Mouse (Mus musculus): ENCODE measurements around the gene Olfr943. TPM values are rescaled to one million over a fixed set of nuclear protein-coding genes. Genes with fewer than 3 reads are reported as not detected.

Olfr943 gene
- total RNA-seq (2015; ENCODE audit: low replicate concordance) = not detected in 2 replicates
- total RNA-seq (2017; ENCODE audit: low replicate concordance) = not detected in 2 replicates

DNA sequence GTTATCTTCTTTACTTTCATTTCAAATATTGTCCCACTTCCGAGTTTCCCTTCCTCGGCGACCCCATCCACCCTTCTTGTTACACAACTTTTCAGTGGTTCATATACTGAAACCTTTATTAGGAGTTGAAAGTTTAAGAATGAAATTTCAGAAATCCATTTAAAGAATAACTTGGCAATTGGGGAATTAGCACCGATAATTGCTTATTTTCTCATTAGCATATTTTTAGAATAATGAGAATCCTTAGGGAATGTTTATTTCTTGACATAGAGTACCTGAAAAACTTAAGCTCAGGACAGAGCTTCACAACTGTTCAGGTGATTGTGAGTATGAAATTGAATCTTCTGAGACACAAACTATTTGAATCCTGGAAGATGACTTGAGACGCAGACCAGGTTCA lies at the start of gene Olfr943:
TSS of gene Olfr943 (plus strand) at position 301 of the 400 bp plus-strand sequence.
- ATAC-seq (replicated peaks; ENCODE audit: low FRiP score, poor library complexity, severe bottlenecking) = no peak

GRCm38 (mm10) chr9:39127326-39127725 lies 38.8 kb upstream of the Olfr943 start:
- no peak for ATAC-seq (replicated peaks; ENCODE audit: low FRiP score, poor library complexity, severe bottlenecking)

DNA sequence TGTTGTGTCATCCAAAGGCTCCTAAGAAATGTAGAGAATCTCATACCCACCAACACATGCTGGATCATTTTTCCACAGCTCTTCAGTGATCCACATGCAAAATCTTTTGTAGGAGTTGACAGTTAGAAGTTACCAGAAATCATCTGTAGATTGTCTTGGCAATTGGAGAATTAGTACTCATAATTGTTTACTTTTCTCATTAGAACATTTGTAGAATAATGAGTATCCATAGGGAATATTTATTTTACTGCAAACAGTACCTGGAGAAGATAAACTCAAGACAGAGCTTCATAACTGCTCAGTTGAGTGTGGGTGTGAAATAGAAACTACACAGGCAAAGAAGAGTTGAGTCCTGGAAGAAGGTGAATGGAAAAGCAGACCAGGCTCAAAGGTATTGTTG lies 38.3 kb upstream of the Olfr943 start, which contains the start of gene Olfr27:
TSS of gene Olfr27 (plus strand) at position 301 of the 400 bp plus-strand sequence.
- no peak for ATAC-seq (replicated peaks; ENCODE audit: low FRiP score, poor library complexity, severe bottlenecking)

DNA sequence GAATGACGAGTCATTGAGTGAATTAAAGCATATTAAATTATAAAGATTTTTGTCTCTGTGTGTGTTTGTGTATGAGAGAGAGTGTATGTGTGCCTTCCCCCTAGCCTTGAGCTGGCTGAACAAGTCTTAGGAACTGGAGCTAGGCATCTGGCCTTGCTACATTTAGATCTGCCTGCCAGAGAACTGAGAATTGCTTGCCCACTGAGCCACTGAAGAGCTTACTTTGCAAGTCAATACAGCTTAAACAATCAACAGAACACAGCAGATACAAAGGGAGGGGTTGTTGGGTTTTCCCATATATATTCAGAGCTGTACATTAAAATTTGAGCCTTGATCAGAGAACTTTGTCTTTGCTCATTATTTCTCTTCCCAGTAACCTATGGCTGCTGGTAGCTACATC lies 13.7 kb upstream of the Olfr943 start:
- ATAC-seq (replicated peaks; ENCODE audit: low FRiP score, poor library complexity, severe bottlenecking) = no peak

DNA sequence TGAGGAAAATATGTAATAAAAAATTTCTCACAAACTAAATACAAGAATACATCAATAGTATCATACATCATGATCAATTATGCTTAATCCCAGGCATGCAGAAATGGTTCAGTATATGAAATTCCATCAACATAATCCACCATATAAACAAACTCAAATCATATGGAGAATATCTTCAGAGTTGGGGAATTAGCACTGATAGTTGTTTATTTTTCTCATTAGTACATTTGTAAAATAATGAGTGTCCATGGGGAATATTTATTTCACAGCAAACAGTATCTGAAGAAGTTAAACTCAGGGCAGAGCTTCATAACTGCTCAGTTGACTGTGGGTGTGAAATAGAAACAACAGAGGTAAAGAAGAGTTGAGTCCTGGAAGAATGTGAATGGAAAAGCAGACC lies 35.5 kb downstream of the Olfr943 start, which contains the start of gene Olfr944:
TSS of gene Olfr944 (plus strand) at position 301 of the 400 bp plus-strand sequence.
- ATAC-seq (replicated peaks; ENCODE audit: low FRiP score, poor library complexity, severe bottlenecking) = no peak

Other genes with a start within 250 kb of the Olfr943 start
- not detected in 2 replicates for gene Olfr930, start 236.5 kb upstream of the Olfr943 start, total RNA-seq (2015; ENCODE audit: low replicate concordance)
- gene Olfr930, start 236.5 kb upstream of the Olfr943 start, total RNA-seq (2017; ENCODE audit: low replicate concordance) = not detected in 2 replicates
- gene Olfr933, start 194.0 kb upstream of the Olfr943 start, total RNA-seq (2015; ENCODE audit: low replicate concordance) = not detected in 2 replicates
- gene Olfr933, start 194.0 kb upstream of the Olfr943 start, total RNA-seq (2017; ENCODE audit: low replicate concordance) = not detected in 2 replicates
- gene Olfr934, start 178.0 kb upstream of the Olfr943 start, total RNA-seq (2015; ENCODE audit: low replicate concordance) = not detected in 2 replicates
- not detected in 2 replicates for gene Olfr934, start 178.0 kb upstream of the Olfr943 start, total RNA-seq (2017; ENCODE audit: low replicate concordance)
- not detected in 2 replicates for gene Olfr935, start 166.6 kb upstream of the Olfr943 start, total RNA-seq (2015; ENCODE audit: low replicate concordance)
- gene Olfr935, start 166.6 kb upstream of the Olfr943 start, total RNA-seq (2017; ENCODE audit: low replicate concordance) = not detected in 2 replicates
- gene Olfr146, start 142.9 kb upstream of the Olfr943 start, total RNA-seq (2015; ENCODE audit: low replicate concordance) = not detected in 2 replicates
- gene Olfr146, start 142.9 kb upstream of the Olfr943 start, total RNA-seq (2017; ENCODE audit: low replicate concordance) = not detected in 2 replicates
- gene Olfr937, start 101.4 kb upstream of the Olfr943 start, total RNA-seq (2015; ENCODE audit: low replicate concordance) = not detected in 2 replicates
- not detected in 2 replicates for gene Olfr937, start 101.4 kb upstream of the Olfr943 start, total RNA-seq (2017; ENCODE audit: low replicate concordance)
- gene Olfr938, start 87.4 kb upstream of the Olfr943 start, total RNA-seq (2015; ENCODE audit: low replicate concordance) = not detected in 2 replicates
- gene Olfr938, start 87.4 kb upstream of the Olfr943 start, total RNA-seq (2017; ENCODE audit: low replicate concordance) = not detected in 2 replicates
- not detected in 2 replicates for gene Olfr27, start 38.2 kb upstream of the Olfr943 start, total RNA-seq (2015; ENCODE audit: low replicate concordance)
- gene Olfr27, start 38.2 kb upstream of the Olfr943 start, total RNA-seq (2017; ENCODE audit: low replicate concordance) = not detected in 2 replicates
- gene Olfr944, start 35.6 kb downstream of the Olfr943 start, total RNA-seq (2015; ENCODE audit: low replicate concordance) = not detected in 2 replicates
- gene Olfr944, start 35.6 kb downstream of the Olfr943 start, total RNA-seq (2017; ENCODE audit: low replicate concordance) = not detected in 2 replicates
- not detected in 2 replicates for gene Olfr1537, start 83.7 kb downstream of the Olfr943 start, total RNA-seq (2015; ENCODE audit: low replicate concordance)
- not detected in 2 replicates for gene Olfr1537, start 83.7 kb downstream of the Olfr943 start, total RNA-seq (2017; ENCODE audit: low replicate concordance)
- gene Olfr945, start 110.5 kb downstream of the Olfr943 start, total RNA-seq (2015; ENCODE audit: low replicate concordance) = not detected in 2 replicates
- not detected in 2 replicates for gene Olfr945, start 110.5 kb downstream of the Olfr943 start, total RNA-seq (2017; ENCODE audit: low replicate concordance)
- not detected in 2 replicates for gene Olfr948, start 159.7 kb downstream of the Olfr943 start, total RNA-seq (2015; ENCODE audit: low replicate concordance)
- gene Olfr948, start 159.7 kb downstream of the Olfr943 start, total RNA-seq (2017; ENCODE audit: low replicate concordance) = not detected in 2 replicates
- gene Olfr951, start 221.1 kb downstream of the Olfr943 start, total RNA-seq (2015; ENCODE audit: low replicate concordance) = not detected in 2 replicates
- not detected in 2 replicates for gene Olfr951, start 221.1 kb downstream of the Olfr943 start, total RNA-seq (2017; ENCODE audit: low replicate concordance)

Measured in erythroid progenitor cell, adult 5-6 weeks (primary cell).